Mouse (Mus musculus): ENCODE measurements around the gene Schip1. TPM values are rescaled to one million over a fixed set of nuclear protein-coding genes. Genes with fewer than 3 reads are reported as not detected.

Gene Schip1
- polyA plus RNA-seq, 1 experiment from 2014 or later = 37.1 TPM

- Histone ChIP-seq H3K9ac (ENCODE audit: low read depth, low read length) (no peak overlapping the region), H3K9me3 (ENCODE audit: control insufficient read depth, low read length) (no peaks in the 10 kb centered on the region), H3K4me3 (ENCODE audit: low read depth, low read length) (no peak overlapping the region), H3K4me1 (ENCODE audit: control insufficient read depth, insufficient read depth, low read length) (no peaks in the 10 kb centered on the region), H3K36me3 (ENCODE audit: control insufficient read depth, insufficient read depth, low read length) (no peaks in the 10 kb centered on the region), H3K4me2 (ENCODE audit: low read depth, low read length) (no peak overlapping the region), H3K27ac (replicated peaks; ENCODE audit: low read depth, low read length) (no peak overlapping the region), H3K27me3 (replicated peaks; ENCODE audit: control insufficient read depth, insufficient read depth, low read length) (no peaks in the 10 kb centered on the region)
- ATAC-seq (ENCODE audit: low read depth) = no peak
- no peak for DNase-seq (ENCODE audit: low spot score)
Measured at GRCm38 (mm10) chr3:68368029-68368428, 303.4 kb downstream of the Schip1 start.

GRCm38 (mm10) chr3:68372925-68373324 lies 308.3 kb downstream of the Schip1 start:
- no peaks in the 10 kb centered on the region for H3K4me1 ChIP-seq (ENCODE audit: control insufficient read depth, insufficient read depth, low read length)
- H3K9me3 ChIP-seq (ENCODE audit: control insufficient read depth, low read length) = no peaks in the 10 kb centered on the region
- DNase-seq (ENCODE audit: low spot score) (no peak), ATAC-seq (ENCODE audit: low read depth) (no peak)
- no peak overlapping the region for H3K27ac ChIP-seq (replicated peaks; ENCODE audit: low read depth, low read length)
- WGBS = no CpG with 5 or more reads among the region's 1 CpGs
- no peaks in the 10 kb centered on the region for H3K36me3 ChIP-seq (ENCODE audit: control insufficient read depth, insufficient read depth, low read length)
- H3K4me2 ChIP-seq (ENCODE audit: low read depth, low read length) = no peak overlapping the region
- no peak overlapping the region for H3K4me3 ChIP-seq (ENCODE audit: low read depth, low read length)
- no peak overlapping the region for H3K9ac ChIP-seq (ENCODE audit: low read depth, low read length)
- no peaks in the 10 kb centered on the region for H3K27me3 ChIP-seq (replicated peaks; ENCODE audit: control insufficient read depth, insufficient read depth, low read length)

- H3K27ac ChIP-seq (replicated peaks; ENCODE audit: low read depth, low read length) = no peak overlapping the region
- H3K36me3 ChIP-seq (ENCODE audit: control insufficient read depth, insufficient read depth, low read length) = no peaks in the 10 kb centered on the region
- WGBS = 32% methylated on average over 10 of the region's 10 CpGs
- no peaks in the 10 kb centered on the region for H3K27me3 ChIP-seq (replicated peaks; ENCODE audit: control insufficient read depth, insufficient read depth, low read length)
- H3K9me3 ChIP-seq (ENCODE audit: control insufficient read depth, low read length) = no peaks in the 10 kb centered on the region
- H3K4me1 ChIP-seq (ENCODE audit: control insufficient read depth, insufficient read depth, low read length) = no peaks in the 10 kb centered on the region; the same call in 1 of the 2 replicates
- DNase-seq (ENCODE audit: low spot score) = peak; percentile 66
- H3K4me2 ChIP-seq (ENCODE audit: low read depth, low read length) = no peak overlapping the region
- H3K9ac ChIP-seq (ENCODE audit: low read depth, low read length) = no peak overlapping the region
- ATAC-seq (ENCODE audit: low read depth) = peak; percentile 63
- no peak overlapping the region for H3K4me3 ChIP-seq (ENCODE audit: low read depth, low read length)
Measured at GRCm38 (mm10) chr3:68375100-68375508, 310.5 kb downstream of the Schip1 start.

GRCm38 (mm10) chr3:68377452-68378198 lies 313.0 kb downstream of the Schip1 start:
- Histone ChIP-seq H3K4me3 (ENCODE audit: low read depth, low read length) (no peak overlapping the region), H3K36me3 (ENCODE audit: control insufficient read depth, insufficient read depth, low read length) (no peaks in the 10 kb centered on the region), H3K27ac (replicated peaks; ENCODE audit: low read depth, low read length) (no peak overlapping the region), H3K27me3 (replicated peaks; ENCODE audit: control insufficient read depth, insufficient read depth, low read length) (no peaks in the 10 kb centered on the region), H3K9me3 (ENCODE audit: control insufficient read depth, low read length) (no peaks in the 10 kb centered on the region), H3K4me1 (ENCODE audit: control insufficient read depth, insufficient read depth, low read length) (no peaks in the 10 kb centered on the region; the same call in 1 of the 2 replicates), H3K9ac (ENCODE audit: low read depth, low read length) (no peak overlapping the region), H3K4me2 (ENCODE audit: low read depth, low read length) (no peak overlapping the region)
- DNase-seq (ENCODE audit: low spot score) (no peak), ATAC-seq (ENCODE audit: low read depth) (no peak)
- WGBS = 61% methylated on average over 7 of the region's 7 CpGs

- Histone ChIP-seq H3K4me2 (ENCODE audit: low read depth, low read length) (no peak overlapping the region), H3K27ac (replicated peaks; ENCODE audit: low read depth, low read length) (no peak overlapping the region), H3K36me3 (ENCODE audit: control insufficient read depth, insufficient read depth, low read length) (no peaks in the 10 kb centered on the region), H3K9me3 (ENCODE audit: control insufficient read depth, low read length) (no peaks in the 10 kb centered on the region), H3K9ac (ENCODE audit: low read depth, low read length) (no peak overlapping the region), H3K4me1 (ENCODE audit: control insufficient read depth, insufficient read depth, low read length) (no peaks in the 10 kb centered on the region; the same call in 1 of the 2 replicates), H3K27me3 (replicated peaks; ENCODE audit: control insufficient read depth, insufficient read depth, low read length) (no peaks in the 10 kb centered on the region), H3K4me3 (ENCODE audit: low read depth, low read length) (no peak overlapping the region)
- 62% methylated on average over 2 of the region's 2 CpGs for WGBS
- DNase-seq (ENCODE audit: low spot score) (no peak), ATAC-seq (ENCODE audit: low read depth) (no peak)
Measured at GRCm38 (mm10) chr3:68378799-68379198, 314.2 kb downstream of the Schip1 start.

GRCm38 (mm10) chr3:68379242-68379641 lies 314.6 kb downstream of the Schip1 start:
- Histone ChIP-seq H3K4me2 (ENCODE audit: low read depth, low read length) (no peak overlapping the region), H3K4me1 (ENCODE audit: control insufficient read depth, insufficient read depth, low read length) (no peaks in the 10 kb centered on the region; the same call in 1 of the 2 replicates), H3K27ac (replicated peaks; ENCODE audit: low read depth, low read length) (no peak overlapping the region), H3K9ac (ENCODE audit: low read depth, low read length) (no peak overlapping the region), H3K9me3 (ENCODE audit: control insufficient read depth, low read length) (no peaks in the 10 kb centered on the region), H3K4me3 (ENCODE audit: low read depth, low read length) (no peak overlapping the region), H3K36me3 (ENCODE audit: control insufficient read depth, insufficient read depth, low read length) (no peaks in the 10 kb centered on the region), H3K27me3 (replicated peaks; ENCODE audit: control insufficient read depth, insufficient read depth, low read length) (no peaks in the 10 kb centered on the region)
- DNase-seq (ENCODE audit: low spot score) (peak; percentile 34), ATAC-seq (ENCODE audit: low read depth) (no peak)
- WGBS = 30% methylated on average over 7 of the region's 7 CpGs

GRCm38 (mm10) chr3:68383672-68384071 lies 319.1 kb downstream of the Schip1 start:
- Histone ChIP-seq H3K27ac (replicated peaks; ENCODE audit: low read depth, low read length) (no peak overlapping the region), H3K4me2 (ENCODE audit: low read depth, low read length) (no peak overlapping the region), H3K9ac (ENCODE audit: low read depth, low read length) (no peak overlapping the region), H3K4me3 (ENCODE audit: low read depth, low read length) (no peak overlapping the region), H3K27me3 (replicated peaks; ENCODE audit: control insufficient read depth, insufficient read depth, low read length) (no peaks in the 10 kb centered on the region), H3K9me3 (ENCODE audit: control insufficient read depth, low read length) (no peaks in the 10 kb centered on the region), H3K4me1 (ENCODE audit: control insufficient read depth, insufficient read depth, low read length) (no peaks in the 10 kb centered on the region; the same call in 1 of the 2 replicates), H3K36me3 (ENCODE audit: control insufficient read depth, insufficient read depth, low read length) (no peaks in the 10 kb centered on the region)
- ATAC-seq (ENCODE audit: low read depth) (no peak), DNase-seq (ENCODE audit: low spot score) (no peak)

- no peaks in the 10 kb centered on the region for H3K9me3 ChIP-seq (ENCODE audit: control insufficient read depth, low read length)
- no peaks in the 10 kb centered on the region for H3K4me1 ChIP-seq (ENCODE audit: control insufficient read depth, insufficient read depth, low read length)
- H3K27me3 ChIP-seq (replicated peaks; ENCODE audit: control insufficient read depth, insufficient read depth, low read length) = no peaks in the 10 kb centered on the region
- ATAC-seq (ENCODE audit: low read depth) (no peak), DNase-seq (ENCODE audit: low spot score) (no peak)
- H3K4me2 ChIP-seq (ENCODE audit: low read depth, low read length) = no peak overlapping the region
- 55% methylated on average over 3 of the region's 3 CpGs for WGBS
- H3K4me3 ChIP-seq (ENCODE audit: low read depth, low read length) = no peak overlapping the region
- H3K36me3 ChIP-seq (ENCODE audit: control insufficient read depth, insufficient read depth, low read length) = no peaks in the 10 kb centered on the region
- H3K9ac ChIP-seq (ENCODE audit: low read depth, low read length) = no peak overlapping the region
- no peak overlapping the region for H3K27ac ChIP-seq (replicated peaks; ENCODE audit: low read depth, low read length)
Measured at GRCm38 (mm10) chr3:68385544-68385943, 320.9 kb downstream of the Schip1 start.

GRCm38 (mm10) chr3:68388023-68388422 lies 323.4 kb downstream of the Schip1 start:
- no peaks in the 10 kb centered on the region for H3K4me1 ChIP-seq (ENCODE audit: control insufficient read depth, insufficient read depth, low read length)
- 94% methylated on average over 3 of the region's 3 CpGs for WGBS

More at GRCm38 (mm10) chr3:68388023-68388422, 323.4 kb downstream of the Schip1 start:
- Histone ChIP-seq H3K36me3 (ENCODE audit: control insufficient read depth, insufficient read depth, low read length) (no peaks in the 10 kb centered on the region), H3K4me3 (ENCODE audit: low read depth, low read length) (no peak overlapping the region), H3K27me3 (replicated peaks; ENCODE audit: control insufficient read depth, insufficient read depth, low read length) (no peaks in the 10 kb centered on the region), H3K27ac (replicated peaks; ENCODE audit: low read depth, low read length) (no peak overlapping the region), H3K9me3 (ENCODE audit: control insufficient read depth, low read length) (no peaks in the 10 kb centered on the region), H3K9ac (ENCODE audit: low read depth, low read length) (no peak overlapping the region), H3K4me2 (ENCODE audit: low read depth, low read length) (no peak overlapping the region)
- ATAC-seq (ENCODE audit: low read depth) (no peak), DNase-seq (ENCODE audit: low spot score) (no peak)
